Mouse (Mus musculus) right cerebral cortex, adult 2 months (tissue): ENCODE results near the gene Cemip2.
A peak's percentile ranks its signal among the peaks of the same experiment; 100 is the strongest.

Source experiments
- DNase-seq, 2 experiments: peaks; one replicate each; pipeline ENCODE4 v3.0.0; 2021 to 2022; ENCODE audit warnings: low spot score in 2 of 2

The Cemip2 gene

GRCm38 (mm10) chr19:21814433-21815020 lies 36.4 kb downstream of the Cemip2 start:
- DNase-seq, result no peak

DNA sequence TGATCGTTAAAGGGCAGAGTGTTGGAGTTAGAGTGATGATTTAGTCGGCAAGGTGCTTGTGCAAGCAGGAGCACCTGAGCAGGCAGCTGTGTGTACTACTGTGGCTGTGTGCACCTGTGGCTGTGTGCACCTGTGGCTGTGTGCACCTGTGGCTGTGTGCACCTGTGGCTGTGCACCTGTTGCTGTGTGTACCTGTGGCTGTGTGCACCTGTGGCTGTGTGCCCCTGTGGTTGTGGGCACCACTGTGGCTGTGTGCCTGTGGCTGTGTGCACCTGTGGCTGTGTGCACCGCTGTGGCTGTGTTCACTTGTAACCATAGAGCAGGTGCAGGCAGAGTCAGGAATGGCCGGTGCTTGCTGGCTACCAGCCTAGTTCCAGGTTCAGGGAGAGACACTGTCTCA lies 38.1 kb downstream of the Cemip2 start:
- no peak for DNase-seq

DNA sequence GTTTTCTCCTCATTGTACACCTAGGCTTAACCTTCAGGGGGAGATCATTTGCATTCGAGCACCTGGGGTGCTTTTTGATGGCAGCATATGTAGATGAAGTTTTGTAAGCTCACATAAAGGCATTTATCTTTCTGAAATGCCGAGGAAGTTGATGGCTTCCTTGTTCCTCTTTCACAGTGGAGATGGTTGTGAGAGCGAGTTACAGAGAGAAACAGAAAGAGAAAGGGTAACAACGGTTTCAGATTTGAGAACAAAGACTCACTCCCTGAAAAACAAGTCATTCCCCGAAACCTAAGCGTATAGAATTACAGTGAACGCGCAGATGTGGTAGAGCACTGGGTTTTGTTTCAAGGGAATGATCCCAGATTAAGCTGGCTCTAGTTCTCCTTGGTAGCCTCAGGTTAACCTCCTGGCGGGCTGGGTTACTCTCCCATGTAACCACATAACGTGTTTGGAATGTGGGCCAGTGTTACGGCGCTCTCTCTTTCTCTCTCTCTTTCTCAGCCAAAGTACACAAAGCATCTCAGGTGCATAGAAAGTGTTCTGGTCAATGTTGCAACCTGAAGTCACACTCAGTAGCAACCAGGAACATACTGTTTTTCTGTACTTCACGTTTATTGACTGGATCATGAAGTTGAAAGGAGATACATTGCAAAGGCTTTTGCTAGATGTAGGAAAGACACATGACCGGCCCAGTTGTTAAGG lies 40.0 kb downstream of the Cemip2 start:
- DNase-seq, result no peak

DNA sequence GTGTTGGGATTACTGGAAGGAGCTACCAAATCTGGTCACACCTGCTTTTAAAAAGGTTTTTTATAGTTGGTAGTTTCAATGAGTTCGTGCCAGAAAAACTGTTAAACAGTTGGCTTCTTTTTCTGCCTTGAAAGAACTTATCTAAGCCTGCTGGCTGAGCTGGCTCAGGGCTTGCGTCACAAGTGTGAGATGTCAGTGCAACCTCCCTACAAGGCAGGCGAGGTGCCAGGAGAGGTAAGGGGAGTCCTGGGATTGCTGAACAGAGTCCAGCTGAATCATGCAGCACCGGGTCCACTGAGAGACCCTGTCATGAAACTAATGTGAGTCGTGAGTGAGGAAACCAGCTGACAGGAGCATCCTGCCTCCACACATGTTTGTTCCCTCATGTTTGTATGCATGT lies 41.4 kb downstream of the Cemip2 start:
- peak in 1 of 2 experiments; percentile 10 for DNase-seq

GRCm38 (mm10) chr19:21820126-21820525 lies 42.0 kb downstream of the Cemip2 start:
- no peak for DNase-seq

DNA sequence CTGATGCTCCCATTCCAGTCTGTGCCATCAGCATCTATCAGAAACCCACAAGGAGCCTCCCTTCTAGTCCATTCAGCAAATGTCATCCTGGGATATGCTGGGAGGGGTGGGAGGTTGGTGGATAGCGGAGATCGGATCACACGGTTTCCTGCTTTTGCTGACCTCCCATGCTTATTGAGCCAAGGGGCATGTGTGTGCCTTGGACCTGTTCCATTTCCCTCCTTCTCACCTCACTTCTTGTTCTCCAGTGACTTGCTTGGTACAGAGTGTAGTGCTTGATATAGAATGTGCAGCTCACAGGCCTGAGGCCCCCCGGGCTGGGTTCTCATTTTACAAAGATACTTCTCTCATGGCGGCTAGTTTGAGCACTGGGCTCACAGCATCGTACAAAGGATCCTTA lies 43.7 kb downstream of the Cemip2 start:
- no peak for DNase-seq

- DNase-seq, result no peak
Measured at GRCm38 (mm10) chr19:21824146-21824545, 46.0 kb downstream of the Cemip2 start.

DNA sequence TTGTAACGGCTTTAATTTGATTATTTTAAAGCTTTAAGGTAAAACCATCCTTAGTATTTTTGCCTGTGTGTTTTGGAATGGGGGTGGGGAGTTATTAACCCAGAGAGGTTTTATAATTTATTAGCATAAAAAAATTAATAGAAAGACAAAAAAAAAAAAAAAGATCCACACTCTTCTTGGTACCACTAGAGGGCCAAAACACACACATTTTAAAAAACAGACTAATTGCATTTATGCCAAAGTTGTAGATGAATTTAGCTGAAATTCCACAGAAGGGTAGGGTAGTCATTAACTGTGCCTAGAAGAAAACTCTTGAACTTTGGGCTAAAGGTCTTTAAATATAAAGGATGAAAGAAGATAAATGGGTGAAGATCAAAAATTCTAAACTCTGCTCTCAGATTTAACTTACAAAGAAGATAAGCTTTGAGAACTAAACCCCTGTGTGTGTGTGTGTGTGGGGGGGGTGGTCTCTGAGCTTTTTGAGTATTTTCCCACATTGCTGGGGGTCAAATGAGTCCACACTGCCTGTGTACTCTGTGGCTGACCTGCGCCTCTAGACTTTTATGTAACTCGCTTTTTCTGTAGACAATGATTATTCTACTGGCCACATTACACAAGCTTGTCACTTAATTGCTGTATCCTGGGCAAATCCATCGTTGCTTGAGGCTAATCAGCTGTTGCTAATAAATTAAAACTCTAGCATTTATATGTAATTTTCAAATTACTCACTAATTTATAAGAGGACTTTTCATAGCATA lies 47.2 kb downstream of the Cemip2 start:
- DNase-seq, result no peak

GRCm38 (mm10) chr19:21833416-21833992 lies 55.4 kb downstream of the Cemip2 start:
- no peak for DNase-seq

GRCm38 (mm10) chr19:21834952-21835351 lies 56.8 kb downstream of the Cemip2 start:
- no peak for DNase-seq

GRCm38 (mm10) chr19:21850721-21851120 lies 72.6 kb downstream of the Cemip2 start:
- DNase-seq, result no peak

- no peak for DNase-seq
Measured at GRCm38 (mm10) chr19:21854526-21855228, 76.5 kb downstream of the Cemip2 start.

- DNase-seq, result no peak
Measured at GRCm38 (mm10) chr19:21855421-21856128, 77.4 kb downstream of the Cemip2 start.

DNA sequence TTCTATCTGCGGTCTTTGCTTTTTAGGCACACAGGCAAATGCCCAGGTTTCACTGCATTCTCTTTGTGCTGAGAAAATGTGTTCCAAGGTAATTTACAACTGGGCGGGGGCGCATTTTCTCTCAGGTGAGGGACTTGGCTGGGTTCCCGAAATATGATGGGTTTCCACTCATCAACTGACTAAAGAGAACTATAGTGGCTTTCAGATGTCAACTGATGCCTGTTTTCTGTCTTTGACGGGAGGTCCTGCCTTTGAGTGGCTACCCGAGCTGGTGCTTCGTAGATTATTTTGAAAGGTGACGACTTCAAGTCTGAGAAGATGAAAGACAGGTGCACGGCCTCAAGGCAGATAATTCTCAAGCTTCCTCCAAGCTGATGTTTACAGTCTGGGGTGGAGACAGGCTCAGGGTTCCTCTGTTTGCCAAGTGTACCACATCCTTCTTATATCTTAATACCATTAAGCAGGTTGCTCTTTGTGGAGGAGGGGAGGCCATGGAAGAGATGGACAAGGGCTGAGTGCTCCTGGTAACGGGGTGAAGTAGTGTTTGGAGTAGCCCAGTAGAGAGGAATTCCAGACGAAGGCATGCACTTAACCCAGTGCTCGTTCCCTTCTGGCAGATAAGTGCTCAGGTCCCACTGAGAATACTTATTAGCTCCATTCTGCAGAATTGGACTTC lies 80.8 kb downstream of the Cemip2 start:
- no peak for DNase-seq

GRCm38 (mm10) chr19:21860132-21860531 lies 82.0 kb downstream of the Cemip2 start:
- DNase-seq, result no peak

GRCm38 (mm10) chr19:21860894-21861293 lies 82.8 kb downstream of the Cemip2 start:
- no peak for DNase-seq

DNA sequence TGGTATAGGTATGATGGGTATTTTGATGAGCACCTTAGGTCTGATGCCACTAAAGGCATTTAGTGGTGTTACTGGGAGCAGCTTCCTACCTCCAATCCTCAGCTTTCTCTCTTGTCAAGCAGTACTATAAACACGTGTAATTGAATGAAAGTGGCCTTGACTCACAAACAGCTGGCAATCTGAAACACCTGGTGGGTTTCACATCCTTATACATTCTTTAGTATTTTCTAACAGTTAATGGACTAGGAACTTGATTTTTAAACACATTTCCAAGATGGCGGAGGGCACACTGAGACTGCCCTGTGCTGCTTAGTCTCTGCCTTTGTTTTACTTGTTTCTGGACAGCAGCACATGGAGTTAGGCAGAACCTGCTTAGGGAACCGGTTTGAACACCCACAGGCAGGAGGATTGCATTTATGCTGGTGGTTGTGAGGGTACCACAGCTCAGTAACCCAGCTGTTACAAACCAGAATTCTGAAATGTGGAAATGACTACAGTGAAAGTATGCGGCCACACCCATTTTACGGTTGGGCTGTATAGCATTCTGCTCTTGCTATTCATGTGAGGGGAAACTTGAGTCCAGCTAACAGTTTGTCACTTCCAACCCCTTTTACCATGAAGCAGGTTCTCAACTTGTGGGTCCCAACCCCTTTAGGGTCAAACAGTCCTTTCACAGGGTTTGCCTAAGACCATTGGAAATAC lies 84.3 kb downstream of the Cemip2 start:
- DNase-seq, result no peak

DNA sequence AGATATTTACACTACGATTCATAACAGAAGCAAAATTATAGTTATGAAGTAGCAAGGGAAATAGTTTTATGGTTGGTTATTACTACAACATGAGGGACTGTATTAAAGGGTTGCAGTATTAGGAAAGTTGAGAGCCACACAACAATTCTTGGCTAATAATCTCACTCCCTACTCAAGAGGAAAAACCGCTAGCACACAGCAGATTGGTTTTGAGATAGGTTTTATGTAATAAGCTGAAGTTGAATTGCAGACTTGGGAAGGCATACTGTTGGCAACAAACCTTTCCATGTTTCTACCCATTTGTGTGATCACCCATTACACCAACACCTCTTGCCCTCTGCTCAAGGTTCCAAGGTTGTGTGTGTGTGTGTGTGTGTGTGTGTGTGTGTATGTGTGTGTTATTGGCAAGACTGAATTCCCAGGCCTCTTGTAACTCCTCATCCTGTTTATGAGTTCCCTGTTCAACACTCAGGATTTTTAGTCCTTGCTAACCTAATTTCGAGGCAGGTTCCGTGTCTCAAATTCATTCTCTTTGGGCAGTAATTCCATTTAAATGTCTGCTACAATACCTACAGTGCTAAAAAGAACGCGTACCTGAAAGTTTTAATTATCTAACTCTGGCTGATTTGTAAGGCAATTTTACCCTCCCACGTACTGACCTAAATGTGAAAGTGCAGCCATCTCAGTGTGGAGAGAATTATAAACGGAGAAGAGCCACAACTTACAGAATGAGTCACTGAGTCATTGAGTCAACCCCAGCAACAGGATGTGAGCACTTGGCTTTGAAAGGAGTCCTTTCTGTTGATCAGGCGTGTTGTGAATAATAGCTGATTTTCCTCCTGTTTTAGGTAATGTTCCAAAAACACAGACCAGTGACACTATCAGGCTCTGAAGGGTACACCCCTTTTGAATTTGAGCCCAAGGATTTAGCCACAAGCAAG lies 85.1 kb downstream of the Cemip2 start:
- DNase-seq, result no peak
